Mouse (Mus musculus): ENCODE results near the gene Vcl.

DNA sequence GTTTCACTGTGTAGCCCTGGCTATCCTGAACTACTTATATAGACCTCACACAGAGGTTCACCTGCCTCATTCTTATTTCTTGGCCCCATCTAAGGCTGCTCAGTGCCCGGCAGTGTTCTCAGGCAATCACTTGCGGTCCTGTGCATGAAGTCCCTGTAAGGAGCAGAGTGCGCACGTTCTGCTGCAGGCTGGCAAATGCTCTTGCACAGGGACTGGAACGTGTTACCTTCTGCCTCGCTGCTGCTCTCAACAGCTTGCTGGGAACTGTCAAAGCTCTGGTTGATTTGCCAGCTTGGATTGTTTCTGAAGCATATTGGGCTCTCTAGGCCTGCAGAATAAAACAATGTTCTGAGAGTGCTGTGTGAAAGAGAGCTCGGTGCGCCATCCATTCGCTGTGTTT is 41.7 kb downstream of the Vcl start:
- TF ChIP-seq CTCF (IDR thresholded peaks at IDR 0.05; ENCODE audit: low read depth, low read length) (no peak), POLR2A (IDR thresholded peaks at IDR 0.05; ENCODE audit: extremely low read depth, insufficient read depth, low read length) (no peak)
